ENCODE assay signal across 8 mouse cellular contexts in the genomic region with DNA sequence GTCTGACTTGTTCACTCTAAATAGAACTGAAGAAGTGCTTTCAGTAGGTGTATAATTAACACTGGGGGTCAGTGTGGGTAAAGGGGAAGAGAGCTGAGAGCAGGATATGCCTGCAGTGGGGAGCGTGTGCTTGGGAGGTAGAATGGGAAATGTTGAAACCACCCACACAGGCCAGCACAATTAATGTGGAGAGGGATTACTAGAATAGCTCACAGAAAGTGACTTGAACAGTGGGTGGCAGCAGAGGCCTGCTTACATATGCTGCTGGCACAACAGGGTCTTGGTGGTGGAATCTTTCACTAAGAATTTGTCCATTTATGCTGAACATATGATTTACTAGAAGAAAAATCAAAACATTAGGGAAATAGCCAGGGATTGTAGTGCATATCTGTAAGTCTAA. TPM values are rescaled to one million over a fixed set of nuclear protein-coding genes. Genes with fewer than 3 reads are reported as not detected.
DNase-seq lines count a peak whose midpoint lies in the region; ATAC-seq and TF ChIP-seq lines count a peak whose summit lies in the region.

No protein-coding gene starts in this region.

- peak overlapping the region; percentile 78 for H3K4me2 ChIP-seq in kidney, embryonic 15.5 days
- peak overlapping the region; percentile 90 for H3K4me2 ChIP-seq in liver, embryonic 12.5 days
- peak overlapping the region; percentile 90 for H3K4me2 ChIP-seq in myocyte (ENCODE audit: low read depth)

- no peaks in the 10 kb centered on the region for H3K27me3 ChIP-seq in kidney, embryonic 15.5 days
- no peaks in the 10 kb centered on the region for H3K27me3 ChIP-seq in liver, embryonic 12.5 days (replicated peaks)
- H3K27me3 ChIP-seq in myocyte (ENCODE audit: control insufficient read depth, insufficient read depth, insufficient read length), result no peaks in the 10 kb centered on the region

- H3K9ac ChIP-seq in kidney, embryonic 15.5 days, result 0 out of 2 replicates have a peak overlapping the region, but pooled peaks have one; percentile 34
- no peak overlapping the region for H3K9ac ChIP-seq in liver, embryonic 12.5 days

- H3ac ChIP-seq in myocyte (ENCODE audit: control insufficient read depth, insufficient read length), result no peak overlapping the region

- H3K36me3 ChIP-seq in kidney, embryonic 15.5 days, result peaks cover 51% of the 10 kb centered on the region
- H3K36me3 ChIP-seq in liver, embryonic 12.5 days, result peaks cover 65% of the 10 kb centered on the region
- peaks cover 25% of the 10 kb centered on the region for H3K36me3 ChIP-seq in myocyte (ENCODE audit: control insufficient read depth, insufficient read depth)

- WGBS in kidney, embryonic 15.5 days, result 15% methylated on average over 1 of the region's 1 CpGs
- WGBS in liver, embryonic 12.5 days (ENCODE audit: insufficient replicate concordance), result 26% methylated on average over 1 of the region's 1 CpGs

- peaks cover 66% of the 10 kb centered on the region for H3K79me2 ChIP-seq in myocyte (ENCODE audit: control insufficient read depth, insufficient read depth)

- TF ChIP-seq CTCF in cortical plate, adult 2 months (IDR thresholded peaks at IDR 0.05; ENCODE audit: extremely low read depth, insufficient read depth, low read length), result peak; percentile 57

- H3K4me3 ChIP-seq in cortical plate, adult 2 months (ENCODE audit: insufficient read depth, low read length), result peak overlapping the region; percentile 58
- peak overlapping the region; percentile 96 for H3K4me3 ChIP-seq in kidney, embryonic 15.5 days (replicated peaks)
- 0 out of 2 replicates have a peak overlapping the region, but pooled peaks have one; percentile 94 for H3K4me3 ChIP-seq in liver, embryonic 12.5 days
- H3K4me3 ChIP-seq in myocyte, result peak overlapping the region; percentile 40

- TF ChIP-seq POLR2A in cortical plate, adult 2 months (IDR thresholded peaks at IDR 0.05; ENCODE audit: extremely low read depth, insufficient read depth, low read length), result no peak
- no peak for TF ChIP-seq POLR2A in myocyte (IDR thresholded peaks at IDR 0.05; ENCODE audit: insufficient read length, low read depth)

- H3K4me1 ChIP-seq in cortical plate, adult 2 months (ENCODE audit: control insufficient read depth, insufficient read depth, low read length), result peaks cover 6% of the 10 kb centered on the region
- H3K4me1 ChIP-seq in kidney, embryonic 15.5 days, result peaks cover 70% of the 10 kb centered on the region
- peaks cover 77% of the 10 kb centered on the region for H3K4me1 ChIP-seq in liver, embryonic 12.5 days

- no peaks in the 10 kb centered on the region for H3K9me3 ChIP-seq in kidney, embryonic 15.5 days (replicated peaks)
- no peaks in the 10 kb centered on the region for H3K9me3 ChIP-seq in liver, embryonic 12.5 days (replicated peaks)

- no peak overlapping the region for H3K27ac ChIP-seq in cortical plate, adult 2 months (ENCODE audit: insufficient read depth, low read length)
- peak overlapping the region; percentile 18; the same call in 1 of the 2 replicates for H3K27ac ChIP-seq in kidney, embryonic 15.5 days
- H3K27ac ChIP-seq in liver, embryonic 12.5 days, result no peak overlapping the region

- DNase-seq in spleen, postnatal 36 days (ENCODE audit: low spot score in 2 of 2), result peak; percentile 38 to 48
- no peak for DNase-seq in spleen, postnatal 4 days (ENCODE audit: low spot score in 2 of 2)
- DNase-seq in heart, adult 9 months (ENCODE audit: low spot score in 2 of 2), result peak; percentile 43 to 50
- DNase-seq in urinary bladder, postnatal 25 days (ENCODE audit: low spot score), result no peak

- ATAC-seq in kidney, embryonic 15.5 days (replicated peaks; ENCODE audit: low FRiP score), result no peak
- no peak for ATAC-seq in liver, embryonic 12.5 days

TF ChIP-seq in myocyte, 11 proteins besides CTCF, POLR2A, EP300 and RAD21:
- no peak for TF ChIP-seq MAX (IDR thresholded peaks at IDR 0.05; ENCODE audit: low read depth)
- no peak for TF ChIP-seq CEBPB (IDR thresholded peaks at IDR 0.05; ENCODE audit: insufficient read depth, poor library complexity, severe bottlenecking)
- no peak for TF ChIP-seq USF1 (IDR thresholded peaks at IDR 0.05; ENCODE audit: low read depth)
- TF ChIP-seq MYOD1 (IDR thresholded peaks at IDR 0.05; ENCODE audit: control insufficient read depth in 1 of 3, insufficient read length in 2 of 3, low read depth in 2 of 3), result no peak
- TF ChIP-seq SRF (IDR thresholded peaks at IDR 0.05; ENCODE audit: control insufficient read depth, insufficient read length, low read depth), result no peak
- TF ChIP-seq E2F4 (IDR thresholded peaks at IDR 0.05; ENCODE audit: insufficient read depth), result no peak
- TF ChIP-seq REST (IDR thresholded peaks at IDR 0.05; ENCODE audit: insufficient read depth, insufficient read length), result no peak

RNA-seq across cellular contexts. Expression of gene Fut11, which starts 2.2 kb away (rescaled TPM):
- polyA plus RNA-seq in cortical plate, adult 2 months (2012; rRNA removed), result 14.9 and 16.3 TPM in 2 replicates
- polyA plus RNA-seq in kidney, embryonic 15.5 days (2015; fragmentation: Nextera tagmentation; extraction: Ambion mirVana), result 28.5 and 29.2 TPM in 2 replicates
- polyA plus RNA-seq in liver, embryonic 12.5 days (2016; fragmentation: Nextera tagmentation; extraction: Ambion mirVana), result 10.2 and 11.5 TPM in 2 replicates
- 7.2 TPM for polyA plus RNA-seq in myocyte (2012; fragmentation: generic; extraction: Trizol)

RNA-seq across cellular contexts. Expression of gene Chchd1, which starts 5.8 kb away (rescaled TPM):
- polyA plus RNA-seq in cortical plate, adult 2 months (2012; rRNA removed), result 84.9 and 85.9 TPM in 2 replicates
- polyA plus RNA-seq in kidney, embryonic 15.5 days (2015; fragmentation: Nextera tagmentation; extraction: Ambion mirVana), result 201 and 215 TPM in 2 replicates
- polyA plus RNA-seq in liver, embryonic 12.5 days (2016; fragmentation: Nextera tagmentation; extraction: Ambion mirVana), result 178 and 187 TPM in 2 replicates
- polyA plus RNA-seq in myocyte (2012; fragmentation: generic; extraction: Trizol), result 111 TPM

RNA-seq across cellular contexts. Expression of gene Zswim8, which starts 10.4 kb away (rescaled TPM):
- polyA plus RNA-seq in cortical plate, adult 2 months (2012; rRNA removed), result 174 and 185 TPM in 2 replicates
- polyA plus RNA-seq in kidney, embryonic 15.5 days (2015; fragmentation: Nextera tagmentation; extraction: Ambion mirVana), result 28.7 and 30.6 TPM in 2 replicates
- polyA plus RNA-seq in liver, embryonic 12.5 days (2016; fragmentation: Nextera tagmentation; extraction: Ambion mirVana), result 10.7 and 11.1 TPM in 2 replicates
- 74.9 TPM for polyA plus RNA-seq in myocyte (2012; fragmentation: generic; extraction: Trizol)

RNA-seq across cellular contexts. Expression of gene Sec24c, which starts 22.9 kb away (rescaled TPM):
- 77.2 and 79.3 TPM in 2 replicates for polyA plus RNA-seq in cortical plate, adult 2 months (2012; rRNA removed)
- polyA plus RNA-seq in kidney, embryonic 15.5 days (2015; fragmentation: Nextera tagmentation; extraction: Ambion mirVana), result 98.3 and 106 TPM in 2 replicates
- polyA plus RNA-seq in liver, embryonic 12.5 days (2016; fragmentation: Nextera tagmentation; extraction: Ambion mirVana), result 51.9 and 54.6 TPM in 2 replicates
- 68.6 TPM for polyA plus RNA-seq in myocyte (2012; fragmentation: generic; extraction: Trizol)

RNA-seq across cellular contexts. Expression of gene Synpo2l, which starts 28.8 kb away (rescaled TPM):
- polyA plus RNA-seq in cortical plate, adult 2 months (2012; rRNA removed), result 0.11 and 0.19 TPM in 2 replicates
- 2.2 and 3.3 TPM in 2 replicates for polyA plus RNA-seq in kidney, embryonic 15.5 days (2015; fragmentation: Nextera tagmentation; extraction: Ambion mirVana)
- polyA plus RNA-seq in liver, embryonic 12.5 days (2016; fragmentation: Nextera tagmentation; extraction: Ambion mirVana), result 0.25 and 0.54 TPM in 2 replicates
- polyA plus RNA-seq in myocyte (2012; fragmentation: generic; extraction: Trizol), result 165 TPM

Comparison
In these comparisons a context has a peak if more than half of its experiments do, and no peak if none do; other contexts are left out.
1. DNase-seq: peak in spleen, postnatal 36 days (2 of 2) and heart, adult 9 months (2 of 2); none in spleen, postnatal 4 days (0 of 2) and urinary bladder, postnatal 25 days (single experiment).
2. H3K4me3 ChIP-seq: peak in every context shown above with its lines; median percentile 96 in kidney, embryonic 15.5 days; 94 in liver, embryonic 12.5 days; 58 in cortical plate, adult 2 months; 40 in myocyte.
3. Peak in every context shown above with its lines, with median percentiles within 50 percentile points of each other: H3K4me2 ChIP-seq.